Mouse (Mus musculus) left cerebral cortex, adult 2 months (tissue): Measurements from ENCODE around the gene Opa1. TPM values are rescaled to one million over a fixed set of nuclear protein-coding genes. Genes with fewer than 3 reads are reported as not detected.

Experiments
- DNase-seq, 2 experiments: peaks; one replicate each; pipeline ENCODE4 v3.0.0; 2021 to 2022; ENCODE audit warnings: low spot score in 2 of 2, mixed read lengths in 1 of 2; ENCODE audit errors: extremely low spot score in 1 of 2
- H3K27ac ChIP-seq: fragments of 200-600 bp; 2 replicates; pipeline ENCODE4 v1.8.1; 2022
- H3K4me3 ChIP-seq: fragments of 200-600 bp; 2 replicates; pipeline ENCODE4 v1.8.1; 2022
- CTCF ChIP-seq: fragments of 200-600 bp; IDR thresholded peaks from 2 replicates; pipeline ENCODE4 v1.8.1; 2022; ENCODE audit warnings: antibody characterized with exemption, mild to moderate bottlenecking, moderate library complexity
- intact Hi-C: fragments of 180-260 bp; cut with DNase I; formaldehyde crosslinking; loops from one replicate; pipeline ENCODE4 v1.15.1; 2025
- total RNA-seq, 2 experiments: library from RNA; stranded (reverse); gene quantifications; 2 replicates each; pipeline ENCODE4 v1.2.3; 2021

The Opa1 gene
- total RNA-seq, 2 experiments from 2014 or later = 105 to 115 TPM

GRCm38 (mm10) chr16:29680548-29681175 is 101.5 kb downstream of the Opa1 start:
- TF ChIP-seq CTCF = no peak
- intact Hi-C loops = no loop called here
- Histone ChIP-seq H3K27ac (no peak overlapping the region), H3K4me3 (no peak overlapping the region)
- no peak for DNase-seq

GRCm38 (mm10) chr16:29682555-29683431 is 103.7 kb downstream of the Opa1 start:
- intact Hi-C loops = no loop called here
- no peak overlapping the region for H3K27ac ChIP-seq
- TF ChIP-seq CTCF = no peak
- no peak for DNase-seq
- H3K4me3 ChIP-seq = no peak overlapping the region

- H3K27ac ChIP-seq = no peak overlapping the region
- no peak for TF ChIP-seq CTCF
- H3K4me3 ChIP-seq = no peak overlapping the region
- intact Hi-C loops = no loop called here
- DNase-seq = no peak
These were observed 104.4 kb downstream of the Opa1 start for GRCm38 (mm10) chr16:29683563-29683962.

- TF ChIP-seq CTCF = no peak
- intact Hi-C loops = no loop called here
These were observed 105.0 kb downstream of the Opa1 start for GRCm38 (mm10) chr16:29684111-29684510.

GRCm38 (mm10) chr16:29684641-29685040 is 105.5 kb downstream of the Opa1 start:
- no peak overlapping the region for H3K27ac ChIP-seq
- intact Hi-C loops = no loop called here
- TF ChIP-seq CTCF = no peak

More at GRCm38 (mm10) chr16:29684111-29684510, 105.0 kb downstream of the Opa1 start:
- no peak for DNase-seq
- Histone ChIP-seq H3K27ac (no peak overlapping the region), H3K4me3 (no peak overlapping the region)

GRCm38 (mm10) chr16:29686141-29686540 is 107.0 kb downstream of the Opa1 start:
- intact Hi-C loops = no loop called here
- no peak for TF ChIP-seq CTCF
- no peak for DNase-seq
- Histone ChIP-seq H3K4me3 (no peak overlapping the region), H3K27ac (no peak overlapping the region)

More at GRCm38 (mm10) chr16:29684641-29685040, 105.5 kb downstream of the Opa1 start:
- H3K4me3 ChIP-seq = no peak overlapping the region
- no peak for DNase-seq

GRCm38 (mm10) chr16:29687987-29688885 is 109.1 kb downstream of the Opa1 start:
- Histone ChIP-seq H3K4me3 (no peak overlapping the region), H3K27ac (no peak overlapping the region)
- no peak for TF ChIP-seq CTCF
- intact Hi-C loops = no loop called here
- no peak for DNase-seq

- intact Hi-C loops = no loop called here
- no peak overlapping the region for H3K4me3 ChIP-seq
- DNase-seq = no peak
- H3K27ac ChIP-seq = no peak overlapping the region
- TF ChIP-seq CTCF = no peak
These were observed 110.2 kb downstream of the Opa1 start for GRCm38 (mm10) chr16:29689187-29689819.

- no peak overlapping the region for H3K27ac ChIP-seq
- DNase-seq = no peak
- no peak for TF ChIP-seq CTCF
- intact Hi-C loops = no loop called here
- H3K4me3 ChIP-seq = no peak overlapping the region
These were observed 114.0 kb downstream of the Opa1 start for GRCm38 (mm10) chr16:29693025-29693682.

GRCm38 (mm10) chr16:29693791-29694419 is 114.8 kb downstream of the Opa1 start:
- Histone ChIP-seq H3K4me3 (no peak overlapping the region), H3K27ac (no peak overlapping the region)
- no peak for TF ChIP-seq CTCF
- intact Hi-C loops = no loop called here
- no peak for DNase-seq
